ENCODE assay signal across 8 mouse cellular contexts in the genomic region with DNA sequence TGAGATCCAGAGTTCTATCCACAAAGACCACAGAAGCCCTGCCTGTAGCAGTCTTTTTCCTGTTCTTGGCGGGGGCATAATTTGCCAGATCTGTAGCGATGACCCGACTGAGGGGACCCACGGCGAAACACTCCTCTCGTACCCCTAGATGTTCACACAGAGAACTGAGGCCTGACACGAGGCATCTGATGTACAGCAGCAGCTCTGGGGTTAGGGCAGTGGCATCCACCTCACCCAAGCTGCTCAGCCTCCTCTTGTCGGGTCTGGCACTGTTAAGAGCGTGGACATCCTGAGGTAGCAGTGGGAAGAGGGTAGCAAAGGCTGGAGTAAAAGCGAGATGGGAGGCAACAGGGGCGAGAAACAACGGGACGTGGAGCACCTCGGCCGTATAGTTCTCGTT. TPM values are rescaled to one million over a fixed set of nuclear protein-coding genes. Genes with fewer than 3 reads are reported as not detected.
DNase-seq lines count a peak whose midpoint lies in the region; ATAC-seq and TF ChIP-seq lines count a peak whose summit lies in the region.

No protein-coding gene starts in this region.

- H3K4me2 ChIP-seq in lung, embryonic 16.5 days (ENCODE audit: low read depth, low read length), result peak overlapping the region; percentile 86

- ATAC-seq in lung, embryonic 16.5 days (ENCODE audit: low read depth), result no peak

- no peaks in the 10 kb centered on the region for H3K36me3 ChIP-seq in lung, embryonic 16.5 days (ENCODE audit: control insufficient read depth, insufficient read depth, low read length)
- H3K36me3 ChIP-seq in limb, embryonic 10.5 days, result no peaks in the 10 kb centered on the region

- H3K9me3 ChIP-seq in lung, embryonic 16.5 days (ENCODE audit: control insufficient read depth, low read length), result no peaks in the 10 kb centered on the region
- no peaks in the 10 kb centered on the region for H3K9me3 ChIP-seq in limb, embryonic 10.5 days (replicated peaks)

- peaks cover 16% of the 10 kb centered on the region for H3K4me1 ChIP-seq in lung, embryonic 16.5 days (replicated peaks; ENCODE audit: control insufficient read depth, insufficient read depth, low read length)
- H3K4me1 ChIP-seq in embryonic fibroblast, embryonic 13.5 days (ENCODE audit: control insufficient read depth, insufficient read depth, low read length), result peaks cover 8% of the 10 kb centered on the region
- H3K4me1 ChIP-seq in limb, embryonic 10.5 days, result peaks cover 27% of the 10 kb centered on the region
- peaks cover 10% of the 10 kb centered on the region; the same call in 1 of the 2 replicates for H3K4me1 ChIP-seq in olfactory bulb, adult 2 months (ENCODE audit: control insufficient read depth, insufficient read depth, low read length)

- peak overlapping the region; percentile 98 for H3K4me3 ChIP-seq in lung, embryonic 16.5 days (ENCODE audit: low read length)
- H3K4me3 ChIP-seq in embryonic fibroblast, embryonic 13.5 days (ENCODE audit: insufficient read depth, low read length), result peak overlapping the region; percentile 71
- peak overlapping the region; percentile 90 for H3K4me3 ChIP-seq in limb, embryonic 10.5 days
- peak overlapping the region; percentile 96 for H3K4me3 ChIP-seq in olfactory bulb, adult 2 months (ENCODE audit: insufficient read depth, low read depth, low read length)

- no peak for TF ChIP-seq CTCF in embryonic fibroblast, embryonic 13.5 days (IDR thresholded peaks at IDR 0.05; ENCODE audit: borderline replicate concordance, insufficient read depth, low read length)
- TF ChIP-seq CTCF in olfactory bulb, adult 2 months (IDR thresholded peaks at IDR 0.05; ENCODE audit: insufficient read depth, low read depth, low read length), result no peak

- 13% methylated on average over 16 of the region's 16 CpGs for WGBS in lung, embryonic 16.5 days
- 25% methylated on average over 16 of the region's 16 CpGs for WGBS in limb, embryonic 10.5 days
- WGBS in olfactory bulb, adult 2 months, result 19% methylated on average over 16 of the region's 16 CpGs

- no peak for DNase-seq in lung, postnatal 4 days
- no peak for DNase-seq in limb, embryonic 10.5 days (ENCODE audit: low spot score)
- no peak for DNase-seq in frontal cortex, postnatal 25 days (ENCODE audit: low spot score in 2 of 2)
- DNase-seq in kidney, postnatal 36 days, result no peak
- no peak for DNase-seq in right cerebral cortex, postnatal 4 days

- H3K27ac ChIP-seq in lung, embryonic 16.5 days (ENCODE audit: low read length), result no peak overlapping the region
- H3K27ac ChIP-seq in embryonic fibroblast, embryonic 13.5 days (ENCODE audit: insufficient read depth, low read length), result no peak overlapping the region
- H3K27ac ChIP-seq in limb, embryonic 10.5 days, result no peak overlapping the region
- no peak overlapping the region for H3K27ac ChIP-seq in olfactory bulb, adult 2 months (ENCODE audit: insufficient read depth, low read depth, low read length)

- peak overlapping the region; percentile 67 for H3K9ac ChIP-seq in lung, embryonic 16.5 days (ENCODE audit: low read length)

- TF ChIP-seq POLR2A in embryonic fibroblast, embryonic 13.5 days (IDR thresholded peaks at IDR 0.05; ENCODE audit: low read depth, low read length), result no peak
- TF ChIP-seq POLR2A in olfactory bulb, adult 2 months (IDR thresholded peaks at IDR 0.05; ENCODE audit: insufficient read depth, low read depth, low read length), result no peak

- no peaks in the 10 kb centered on the region for H3K27me3 ChIP-seq in lung, embryonic 16.5 days (ENCODE audit: control insufficient read depth, insufficient read depth, low read depth, low read length)
- H3K27me3 ChIP-seq in limb, embryonic 10.5 days (ENCODE audit: low read depth, poor library complexity, severe bottlenecking), result no peaks in the 10 kb centered on the region

RNA-seq across cellular contexts. Expression of a gene that starts 0.8 kb away (rescaled TPM):
- 19.1 and 19.2 TPM in 2 replicates for polyA plus RNA-seq in lung, embryonic 16.5 days (2015; fragmentation: Nextera tagmentation; extraction: Ambion mirVana)
- 7.8 and 11.4 TPM in 2 replicates for polyA plus RNA-seq in embryonic fibroblast, embryonic 13.5 days (2011; ENCODE audit: insufficient read length, low read depth, missing spikeins)
- 16.7 and 18.1 TPM in 2 replicates for polyA plus RNA-seq in limb, embryonic 10.5 days (2016; fragmentation: Nextera tagmentation; extraction: Ambion mirVana)
- polyA plus RNA-seq in olfactory bulb, adult 2 months (2012; ENCODE audit: insufficient read depth, insufficient read length, low replicate concordance, missing spikeins), result not detected in 2 replicates

RNA-seq across cellular contexts. Expression of a gene that starts 4.5 kb away (rescaled TPM):
- 76.9 and 82.8 TPM in 2 replicates for polyA plus RNA-seq in lung, embryonic 16.5 days (2015; fragmentation: Nextera tagmentation; extraction: Ambion mirVana)
- 82.6 and 97.4 TPM in 2 replicates for polyA plus RNA-seq in embryonic fibroblast, embryonic 13.5 days (2011; ENCODE audit: insufficient read length, low read depth, missing spikeins)
- polyA plus RNA-seq in limb, embryonic 10.5 days (2016; fragmentation: Nextera tagmentation; extraction: Ambion mirVana), result 118 and 141 TPM in 2 replicates
- not detected in 2 replicates for polyA plus RNA-seq in olfactory bulb, adult 2 months (2012; ENCODE audit: insufficient read depth, insufficient read length, low replicate concordance, missing spikeins)
